Mouse (Mus musculus): ENCODE results near the gene Zfp870. TPM values are rescaled to one million over a fixed set of nuclear protein-coding genes. Genes with fewer than 3 reads are reported as not detected.
A peak's percentile ranks its signal among the peaks of the same experiment; 100 is the strongest.

Gene Zfp870
- total and polyA plus RNA-seq, 3 experiments: 0.25 TPM; not detected in 2

GRCm38 (mm10) chr17:32895421-32895820 is 4.0 kb upstream of the Zfp870 start (continued):
- TF ChIP-seq POLR2A (IDR thresholded peaks at IDR 0.05; ENCODE audit: control insufficient read depth in 1 of 2, insufficient read depth in 1 of 2, low read depth in 1 of 2, low read length in 2 of 2, poor library complexity in 1 of 2): no peak

DNA sequence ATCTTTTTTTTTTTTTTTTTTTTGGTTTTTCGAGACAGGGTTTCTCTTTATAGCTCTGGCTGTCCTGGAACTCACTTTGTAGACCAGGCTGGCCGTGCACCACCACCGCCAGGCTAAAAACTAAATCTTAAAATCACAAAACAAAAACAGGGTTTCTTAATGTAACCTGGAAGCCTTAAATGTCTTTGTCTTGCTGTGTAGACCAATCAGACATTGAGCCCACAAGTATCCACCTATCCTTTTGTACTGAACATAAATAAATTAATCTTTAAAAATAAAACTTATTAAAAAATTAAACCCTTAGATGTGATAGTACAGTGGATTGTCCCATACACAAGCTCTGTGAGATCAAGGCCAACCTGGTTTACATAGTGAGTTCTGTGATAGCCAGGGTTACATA is 2.5 kb upstream of the Zfp870 start:
- DNase-seq (ENCODE audit: low read depth, low spot score): peak; percentile 30
- H3K9ac ChIP-seq (ENCODE audit: control insufficient read depth, low read depth, low read length, poor library complexity, severe bottlenecking): no peak overlapping the region
- H3K27me3 ChIP-seq (ENCODE audit: control insufficient read depth in 1 of 2, insufficient read depth in 2 of 2, low read length in 2 of 2): peaks cover 0 to 4% of the 10 kb centered on the region in 2 experiments; a peak in 1 of 4 replicates

DNA sequence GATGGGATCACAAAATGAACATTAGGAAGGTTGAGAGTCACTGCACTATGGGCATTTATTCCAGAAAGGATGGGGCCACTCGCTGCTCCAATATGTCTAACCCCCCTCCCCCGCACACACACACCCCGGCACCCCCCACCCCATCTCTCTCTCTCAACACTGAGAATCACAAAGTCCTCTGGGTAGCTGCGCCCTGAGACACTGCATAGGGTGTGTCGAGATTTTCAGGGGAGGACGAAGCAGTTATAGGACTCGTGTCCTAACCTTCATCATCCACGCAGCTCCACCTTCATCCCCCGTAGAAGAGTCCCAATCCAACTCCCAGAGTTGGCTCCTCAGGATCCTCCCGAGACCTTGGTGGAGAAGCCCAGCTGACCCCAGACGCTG is 597 bp downstream of the Zfp870 start:
- no peaks in the 10 kb centered on the region for H3K79me2 ChIP-seq (ENCODE audit: control insufficient read depth, insufficient read depth, low read length, poor library complexity)
- H3K27ac ChIP-seq (ENCODE audit: control insufficient read depth, low read depth, low read length): no peak overlapping the region
- H3K4me3 ChIP-seq (ENCODE audit: control insufficient read depth in 1 of 2, insufficient read depth in 1 of 2, low read depth in 2 of 2, low read length in 2 of 2): no peak overlapping the region
- no peak for TF ChIP-seq GABPA (IDR thresholded peaks at IDR 0.05; ENCODE audit: low read depth, low read length)
- TF ChIP-seq KAT2A (conservative IDR thresholded peaks at IDR 0.05; ENCODE audit: low read depth, low read length): no peak
- no peak for TF ChIP-seq POLR2AphosphoS2 (IDR thresholded peaks at IDR 0.05; ENCODE audit: low read length)
- no peak for TF ChIP-seq TCF12 (IDR thresholded peaks at IDR 0.05; ENCODE audit: low read depth, low read length)
- no peak for TF ChIP-seq MEF2A (IDR thresholded peaks at IDR 0.05; ENCODE audit: extremely low read depth, insufficient replicate concordance, low read depth, low read length, poor library complexity, severe bottlenecking)
- no peak for TF ChIP-seq EP300 (IDR thresholded peaks at IDR 0.05; ENCODE audit: low read depth in 1 of 2, low read length in 2 of 2)
- no peak for TF ChIP-seq SMC3 (IDR thresholded peaks at IDR 0.05; ENCODE audit: low read depth, low read length)
- no peak for TF ChIP-seq POLR2A (IDR thresholded peaks at IDR 0.05; ENCODE audit: control insufficient read depth in 1 of 2, insufficient read depth in 1 of 2, low read depth in 1 of 2, low read length in 2 of 2, poor library complexity in 1 of 2)
- TF ChIP-seq CHD2 (IDR thresholded peaks at IDR 0.05; ENCODE audit: low read length): no peak
- no peak for TF ChIP-seq MYB (IDR thresholded peaks at IDR 0.05; ENCODE audit: low read depth, low read length)
- TF ChIP-seq ZMIZ1 (IDR thresholded peaks at IDR 0.05; ENCODE audit: low read depth, low read length): no peak
- TF ChIP-seq ZNF384 (IDR thresholded peaks at IDR 0.05; ENCODE audit: low read depth, low read length): no peak
- TF ChIP-seq TAL1 (IDR thresholded peaks at IDR 0.05; ENCODE audit: low read length): no peak
- no peak for TF ChIP-seq NELFE (IDR thresholded peaks at IDR 0.05; ENCODE audit: low read depth, low read length)
- no peak for TF ChIP-seq RAD21 (IDR thresholded peaks at IDR 0.05; ENCODE audit: low read depth, low read length)
- TF ChIP-seq JUND (IDR thresholded peaks at IDR 0.05; ENCODE audit: low read depth, low read length): no peak
- no peaks in the 10 kb centered on the region for H3K4me1 ChIP-seq (ENCODE audit: control insufficient read depth in 1 of 2, insufficient read depth in 2 of 2, low read length in 2 of 2)
- H3K9me3 ChIP-seq (replicated peaks; ENCODE audit: insufficient read depth, low read length): no peaks in the 10 kb centered on the region
- no peak for DNase-seq (ENCODE audit: low read depth, low spot score)
- peaks cover 3 to 8% of the 10 kb centered on the region in 2 experiments; a peak in 3 of 4 replicates for H3K27me3 ChIP-seq (ENCODE audit: control insufficient read depth in 1 of 2, insufficient read depth in 2 of 2, low read length in 2 of 2)
- H3K36me3 ChIP-seq (ENCODE audit: control insufficient read depth in 1 of 2, insufficient read depth in 2 of 2, low read length in 2 of 2): no peaks in the 10 kb centered on the region
- H3K9ac ChIP-seq (ENCODE audit: control insufficient read depth, low read depth, low read length, poor library complexity, severe bottlenecking): no peak overlapping the region

More for the DNA sequence above, 2.5 kb upstream of the Zfp870 start:
- Histone ChIP-seq H3K9me3 (replicated peaks; ENCODE audit: insufficient read depth, low read length) (no peaks in the 10 kb centered on the region), H3K4me3 (ENCODE audit: control insufficient read depth in 1 of 2, insufficient read depth in 1 of 2, low read depth in 2 of 2, low read length in 2 of 2) (no peak overlapping the region), H3K79me2 (ENCODE audit: control insufficient read depth, insufficient read depth, low read length, poor library complexity) (no peaks in the 10 kb centered on the region), H3K27ac (ENCODE audit: control insufficient read depth, low read depth, low read length) (no peak overlapping the region), H3K4me1 (ENCODE audit: control insufficient read depth in 1 of 2, insufficient read depth in 2 of 2, low read length in 2 of 2) (no peaks in the 10 kb centered on the region), H3K36me3 (ENCODE audit: control insufficient read depth in 1 of 2, insufficient read depth in 2 of 2, low read length in 2 of 2) (no peaks in the 10 kb centered on the region)
- TF ChIP-seq BHLHE40 (IDR thresholded peaks at IDR 0.05; ENCODE audit: borderline replicate concordance, low read depth, low read length) (no peak), SIN3A (IDR thresholded peaks at IDR 0.05; ENCODE audit: low read length) (no peak), ETS1 (IDR thresholded peaks at IDR 0.05; ENCODE audit: low read depth, low read length) (no peak), UBTF (IDR thresholded peaks at IDR 0.05; ENCODE audit: borderline replicate concordance, insufficient read depth, low read depth, low read length) (no peak), CHD1 (IDR thresholded peaks at IDR 0.05; ENCODE audit: low read depth, low read length) (no peak), USF2 (IDR thresholded peaks at IDR 0.05; ENCODE audit: borderline replicate concordance in 1 of 2, insufficient read depth in 1 of 2, low read depth in 1 of 2, low read length in 2 of 2) (no peak), JUND (IDR thresholded peaks at IDR 0.05; ENCODE audit: low read depth, low read length) (no peak), EP300 (IDR thresholded peaks at IDR 0.05; ENCODE audit: low read depth in 1 of 2, low read length in 2 of 2) (no peak), CHD2 (IDR thresholded peaks at IDR 0.05; ENCODE audit: low read length) (no peak), ZMIZ1 (IDR thresholded peaks at IDR 0.05; ENCODE audit: low read depth, low read length) (no peak), MAX (IDR thresholded peaks at IDR 0.05; ENCODE audit: low read length) (no peak), MAFK (IDR thresholded peaks at IDR 0.05; ENCODE audit: borderline replicate concordance, low read depth, low read length) (no peak), POLR2AphosphoS5 (IDR thresholded peaks at IDR 0.05; ENCODE audit: borderline replicate concordance, low read depth, low read length) (no peak), CTCF (IDR thresholded peaks at IDR 0.05 in 2 of 3, conservative IDR thresholded peaks at IDR 0.05 in 1 of 3; ENCODE audit: control insufficient read depth in 1 of 3, insufficient read depth in 1 of 3, low read depth in 2 of 3, low read length in 3 of 3, poor library complexity in 1 of 3, severe bottlenecking in 1 of 3) (no peak), KAT2A (conservative IDR thresholded peaks at IDR 0.05; ENCODE audit: low read depth, low read length) (no peak), RAD21 (IDR thresholded peaks at IDR 0.05; ENCODE audit: low read depth, low read length) (no peak), ELF1 (IDR thresholded peaks at IDR 0.05; ENCODE audit: low read depth, low read length) (no peak), TAL1 (IDR thresholded peaks at IDR 0.05; ENCODE audit: low read length) (no peak), MAZ (IDR thresholded peaks at IDR 0.05; ENCODE audit: low read depth, low read length) (no peak), HCFC1 (IDR thresholded peaks at IDR 0.05; ENCODE audit: low read depth, low read length) (no peak)
